Mouse (Mus musculus) intestine, postnatal 0 days (tissue): ENCODE data around the gene Arih2. TPM values are rescaled to one million over a fixed set of nuclear protein-coding genes. Genes with fewer than 3 reads are reported as not detected.

Experiments
- ATAC-seq: fragments of 200-750 bp; cut with Nextera tagmentation; 2 replicates; pipeline ENCODE4 v1.8.0; 2017; ENCODE audit warnings: mild to moderate bottlenecking, moderate TSS enrichment, moderate library complexity
- H3K27ac ChIP-seq: fragments of 300-500 bp; sonication (generic); 2 replicates; pipeline ENCODE4 v1.5.1; 2014; ENCODE audit warnings: mild to moderate bottlenecking, low read depth, low read length, moderate library complexity
- H3K27me3 ChIP-seq: fragments of 300-500 bp; sonication (generic); replicated peaks from 2 replicates; pipeline ENCODE4 v1.6.1; 2014; ENCODE audit warnings: low read length, mixed read lengths; ENCODE audit not compliant: control insufficient read depth, insufficient read depth
- H3K36me3 ChIP-seq: fragments of 300-500 bp; sonication (generic); 2 replicates; pipeline ENCODE4 v1.6.1; 2014; ENCODE audit warnings: mild to moderate bottlenecking, moderate library complexity; ENCODE audit not compliant: control insufficient read depth, insufficient read depth
- H3K4me1 ChIP-seq: fragments of 300-500 bp; sonication (generic); replicated peaks from 2 replicates; pipeline ENCODE4 v1.6.1; 2014; ENCODE audit warnings: antibody characterized with exemption, low read length, mixed read lengths; ENCODE audit not compliant: control insufficient read depth, insufficient read depth
- H3K4me2 ChIP-seq: fragments of 300-500 bp; sonication (generic); replicated peaks from 2 replicates; pipeline ENCODE4 v1.6.1; 2014; ENCODE audit warnings: low read depth, mild to moderate bottlenecking, moderate library complexity
- H3K4me3 ChIP-seq: fragments of 300-500 bp; sonication (generic); 2 replicates; pipeline ENCODE4 v1.5.1; 2014; ENCODE audit warnings: low read depth, low read length
- H3K9ac ChIP-seq: fragments of 300-500 bp; sonication (generic); 2 replicates; pipeline ENCODE4 v1.6.1; 2014; ENCODE audit warnings: mild to moderate bottlenecking, low read depth, low read length
- H3K9me3 ChIP-seq: fragments of 300-500 bp; sonication (generic); 2 replicates; pipeline ENCODE4 v1.6.1; 2016; ENCODE audit warnings: mixed run types; ENCODE audit not compliant: control insufficient read depth
- CTCF ChIP-seq: sonication (generic); IDR thresholded peaks from 2 replicates; pipeline ENCODE4 v1.5.1; 2016; ENCODE audit warnings: low read depth, mild to moderate bottlenecking, control low read depth, antibody characterized with exemption, moderate library complexity
- WGBS: fragments of 180-500 bp; shearing (Covaris S2); extraction: QIAGEN DNeasy Blood & Tissue Kit; methylation state at CpG from one replicate; pipeline ENCODE4 v1.1.7; 2014; 5-methylcytosine and 5-hydroxymethylcytosine counted together
- polyA plus RNA-seq: library from polyadenylated mRNA; unstranded; fragments of >200 nt; fragmentation: Nextera tagmentation; extraction: Ambion mirVana; gene quantifications from 2 replicates; pipeline ENCODE4 v1.2.1, GENCODE M21; 2015

Arih2 gene
- polyA plus RNA-seq, 1 experiment from 2014 or later, result 22.6 TPM

- TF ChIP-seq CTCF, result no peak
- Histone ChIP-seq H3K27me3 (no peaks in the 10 kb centered on the region), H3K27ac (peak overlapping the region; percentile 91), H3K36me3 (peaks cover 39% of the 10 kb centered on the region), H3K9me3 (no peaks in the 10 kb centered on the region), H3K4me1 (peaks cover 12% of the 10 kb centered on the region; the same call in 1 of the 2 replicates), H3K4me2 (peak overlapping the region; percentile 98), H3K4me3 (peak overlapping the region; percentile 69), H3K9ac (0 out of 2 replicates have a peak overlapping the region, but pooled peaks have one; percentile 72)
- ATAC-seq, result no peak
- 48% methylated on average over 17 of the region's 17 CpGs for WGBS
Observed at GRCm38 (mm10) chr9:108568511-108568921, 80.7 kb downstream of the Arih2 start.

- H3K27me3 ChIP-seq, result no peaks in the 10 kb centered on the region
- H3K27ac ChIP-seq, result peak overlapping the region; percentile 91
- peak overlapping the region; percentile 69 for H3K4me3 ChIP-seq
- peaks cover 36% of the 10 kb centered on the region for H3K36me3 ChIP-seq
- 8% methylated on average over 18 of the region's 18 CpGs for WGBS
- peak overlapping the region; percentile 72 for H3K9ac ChIP-seq
- H3K9me3 ChIP-seq, result no peaks in the 10 kb centered on the region
- peaks cover 12% of the 10 kb centered on the region; the same call in 1 of the 2 replicates for H3K4me1 ChIP-seq
- H3K4me2 ChIP-seq, result peak overlapping the region; percentile 98
- TF ChIP-seq CTCF, result no peak
- ATAC-seq, result no peak
Observed at GRCm38 (mm10) chr9:108567931-108568419, 81.2 kb downstream of the Arih2 start.

- Histone ChIP-seq H3K4me1 (peaks cover 12% of the 10 kb centered on the region; the same call in 1 of the 2 replicates), H3K4me3 (peak within 1 kb of the TSS; percentile 69), H3K27me3 (no peaks in the 10 kb centered on the region), H3K4me2 (peak within 1 kb of the TSS; percentile 98), H3K27ac (peak within 1 kb of the TSS; percentile 91), H3K36me3 (peaks cover 28% of the 10 kb centered on the region), H3K9me3 (no peaks in the 10 kb centered on the region), H3K9ac (peak within 1 kb of the TSS; percentile 72)
- peak; percentile 83 for ATAC-seq
- TF ChIP-seq CTCF, result peak; percentile 97
- WGBS, result under 1% methylated on average over 69 of the region's 73 CpGs
Observed at GRCm38 (mm10) chr9:108566815-108567776, 82.1 kb downstream of the Arih2 start, which contains the start of gene Ndufaf3. Gene Ndufaf3, minus strand, starts transcription at chr9:108567434.

GRCm38 (mm10) chr9:108565881-108566814 is 83.0 kb downstream of the Arih2 start:
- 10% methylated on average over 35 of the region's 35 CpGs for WGBS
- ATAC-seq, result no peak
- TF ChIP-seq CTCF, result no peak
- Histone ChIP-seq H3K36me3 (peaks cover 24% of the 10 kb centered on the region), H3K9me3 (no peaks in the 10 kb centered on the region), H3K9ac (peak overlapping the region; percentile 72), H3K4me1 (peaks cover 12% of the 10 kb centered on the region; the same call in 1 of the 2 replicates), H3K4me3 (peak overlapping the region; percentile 69), H3K27ac (peak overlapping the region; percentile 91), H3K27me3 (no peaks in the 10 kb centered on the region), H3K4me2 (peak overlapping the region; percentile 98)

- no peak overlapping the region for H3K4me2 ChIP-seq
- WGBS, result 57% methylated on average over 7 of the region's 7 CpGs
- no peaks in the 10 kb centered on the region for H3K9me3 ChIP-seq
- H3K9ac ChIP-seq, result no peak overlapping the region
- no peak overlapping the region for H3K4me3 ChIP-seq
- ATAC-seq, result no peak
- H3K27me3 ChIP-seq, result no peaks in the 10 kb centered on the region
- no peak for TF ChIP-seq CTCF
- peaks cover 25% of the 10 kb centered on the region; the same call in 1 of the 2 replicates for H3K36me3 ChIP-seq
- H3K27ac ChIP-seq, result peak overlapping the region; percentile 41; the same call in 1 of the 2 replicates
- H3K4me1 ChIP-seq, result peaks cover 9% of the 10 kb centered on the region; the same call in 1 of the 2 replicates
Observed at GRCm38 (mm10) chr9:108564131-108564530, 85.1 kb downstream of the Arih2 start.
